Mouse (Mus musculus) heart, adult 2 months (tissue): ENCODE measurements around the gene Keap1.

Experiments
- CTCF ChIP-seq: fragments of 200-600 bp; IDR thresholded peaks from 2 replicates; pipeline ENCODE4 v1.8.1; 2022; ENCODE audit warnings: antibody characterized with exemption, mild to moderate bottlenecking, moderate library complexity
- EP300 ChIP-seq: fragments of 200-500 bp; IDR thresholded peaks from 2 replicates; pipeline ENCODE4 v1.6.1; 2011; ENCODE audit warnings: low read depth, low read length, control low read depth; ENCODE audit not compliant: insufficient read depth
- POLR2A ChIP-seq: fragments of 200-500 bp; IDR thresholded peaks from 2 replicates; pipeline ENCODE4 v1.6.1; 2011; ENCODE audit warnings: mild to moderate bottlenecking, low read depth, low read length, control low read depth; ENCODE audit not compliant: insufficient read depth

- TF ChIP-seq POLR2A (no peak), CTCF (no peak), EP300 (no peak)
Observed at GRCm38 (mm10) chr9:21216050-21216841, 22.9 kb downstream of the Keap1 start.
